Mouse (Mus musculus): ENCODE data around the gene Foxr1. TPM values are rescaled to one million over a fixed set of nuclear protein-coding genes. Genes with fewer than 3 reads are reported as not detected.

Foxr1 gene
- polyA plus RNA-seq, 1 experiment, result not detected

DNA sequence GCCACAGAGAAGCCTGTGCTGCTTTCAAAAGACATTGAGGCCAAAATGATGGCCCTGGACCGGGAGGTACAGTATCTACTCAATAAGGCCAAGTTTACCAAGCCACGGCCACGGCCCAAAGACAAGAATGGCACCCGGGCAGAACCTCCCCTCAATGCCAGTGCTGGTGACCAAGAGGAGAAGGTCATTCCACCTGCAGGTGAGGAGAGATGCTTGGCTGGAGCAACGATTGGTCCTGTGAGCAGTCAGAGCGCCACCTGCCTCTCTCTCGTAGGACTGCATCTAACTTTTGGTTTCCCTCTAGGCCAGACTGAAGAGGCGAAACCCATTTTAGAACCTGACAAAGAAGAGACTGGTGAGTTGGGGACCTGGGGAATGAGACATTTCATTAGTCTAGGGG is 51.7 kb downstream of the Foxr1 start:
- WGBS, result 54% methylated on average over 8 of the region's 8 CpGs
- DNase-seq (ENCODE audit: low read depth, low spot score), result no peak

DNA sequence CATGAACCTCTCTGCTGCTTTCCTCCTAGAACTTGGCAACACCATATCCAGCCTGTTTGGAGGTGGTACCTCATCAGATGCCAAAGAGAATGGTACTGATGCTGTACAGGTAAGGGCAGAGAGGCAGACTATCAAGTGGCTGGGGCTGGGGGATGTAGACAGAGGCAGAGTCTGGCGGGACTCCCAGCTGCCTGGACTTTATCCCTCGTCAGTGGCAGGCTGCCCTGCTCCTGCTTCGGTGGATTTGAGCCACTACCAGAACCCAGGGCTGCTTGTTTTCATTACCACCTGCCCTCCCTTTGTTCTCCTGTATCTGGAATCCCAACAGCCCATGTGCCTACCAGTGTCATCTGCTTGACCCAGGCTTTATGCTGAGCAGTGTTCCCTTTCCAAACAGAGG is 53.7 kb downstream of the Foxr1 start:
- 51% methylated on average over 3 of the region's 3 CpGs for WGBS
- no peak for DNase-seq (ENCODE audit: low read depth, low spot score)

DNA sequence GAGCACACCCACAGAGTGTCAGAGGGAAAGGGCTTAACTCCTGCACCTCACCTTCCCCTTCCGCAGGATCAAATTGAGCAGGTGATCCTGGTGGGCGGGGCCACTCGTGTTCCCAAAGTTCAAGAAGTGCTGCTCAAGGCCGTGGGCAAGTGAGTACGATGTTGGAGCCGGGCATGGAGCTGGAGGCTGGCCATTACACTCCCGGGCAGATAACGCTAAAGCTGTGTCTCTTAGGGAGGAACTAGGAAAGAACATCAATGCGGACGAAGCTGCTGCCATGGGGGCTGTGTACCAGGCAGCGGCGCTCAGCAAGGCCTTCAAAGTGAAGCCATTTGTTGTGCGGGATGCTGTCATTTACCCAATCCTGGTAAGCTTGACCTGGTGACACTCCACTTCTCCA is 56.3 kb downstream of the Foxr1 start:
- no peak for DNase-seq (ENCODE audit: low read depth, low spot score)
- 85% methylated on average over 13 of the region's 13 CpGs for WGBS

Other genes starting within 250 kb of the Foxr1 start
- gene Cbl, start 207.1 kb downstream of the Foxr1 start, polyA plus RNA-seq (2012; rRNA removed), result 6.8 and 12.1 TPM in 2 replicates
- not detected in 2 replicates for gene Ccdc153, start 200.5 kb downstream of the Foxr1 start, polyA plus RNA-seq (2012; rRNA removed)
- 30.2 and 32.2 TPM in 2 replicates for gene Pdzd3, start 189.7 kb downstream of the Foxr1 start, polyA plus RNA-seq (2012; rRNA removed)
- gene Nlrx1, start 172.5 kb downstream of the Foxr1 start, polyA plus RNA-seq (2012; rRNA removed), result 10.7 and 14.5 TPM in 2 replicates
- 2.1 and 2.7 TPM in 2 replicates for gene Abcg4, start 152.5 kb downstream of the Foxr1 start, polyA plus RNA-seq (2012; rRNA removed)
- gene Hinfp, start 135.5 kb downstream of the Foxr1 start, polyA plus RNA-seq (2012; rRNA removed), result 18.4 and 32.8 TPM in 2 replicates
- gene C2cd2l, start 120.9 kb downstream of the Foxr1 start, polyA plus RNA-seq (2012; rRNA removed), result 114 and 159 TPM in 2 replicates
- gene Dpagt1, start 115.1 kb downstream of the Foxr1 start, polyA plus RNA-seq (2012; rRNA removed), result 71.4 and 79.3 TPM in 2 replicates
- 149 and 167 TPM in 2 replicates for gene H2afx, start 106.4 kb downstream of the Foxr1 start, polyA plus RNA-seq (2012; rRNA removed)
- 51.9 and 52.9 TPM in 2 replicates for gene Hmbs, start 96.9 kb downstream of the Foxr1 start, polyA plus RNA-seq (2012; rRNA removed)
- gene Vps11, start 79.5 kb downstream of the Foxr1 start, polyA plus RNA-seq (2012; rRNA removed), result 22.8 and 25.8 TPM in 2 replicates
- gene Hyou1, start 61.6 kb downstream of the Foxr1 start, polyA plus RNA-seq (2012; rRNA removed), result 82.2 and 92.0 TPM in 2 replicates
- gene Slc37a4, start 44.3 kb downstream of the Foxr1 start, polyA plus RNA-seq (2012; rRNA removed), result 48.9 and 60.6 TPM in 2 replicates
- 281 and 376 TPM in 2 replicates for gene Rps25, start 34.0 kb downstream of the Foxr1 start, polyA plus RNA-seq (2012; rRNA removed)
- gene Trappc4, start 33.5 kb downstream of the Foxr1 start, polyA plus RNA-seq (2012; rRNA removed), result 61.2 and 67.8 TPM in 2 replicates
- gene Ccdc84, start 22.6 kb downstream of the Foxr1 start, polyA plus RNA-seq (2012; rRNA removed), result 18.0 and 30.4 TPM in 2 replicates
- not detected in 2 replicates for gene Upk2, start 13.8 kb upstream of the Foxr1 start, polyA plus RNA-seq (2012; rRNA removed)
- 10.0 and 13.4 TPM in 2 replicates for gene Bcl9l, start 41.7 kb upstream of the Foxr1 start, polyA plus RNA-seq (2012; rRNA removed)
- 8.9 and 10.7 TPM in 2 replicates for gene Cxcr5, start 120.7 kb upstream of the Foxr1 start, polyA plus RNA-seq (2012; rRNA removed)
- 10.8 and 17.3 TPM in 2 replicates for gene Ddx6, start 163.8 kb upstream of the Foxr1 start, polyA plus RNA-seq (2012; rRNA removed)
- 24.4 and 96.0 TPM in 2 replicates for gene Treh, start 232.1 kb upstream of the Foxr1 start, polyA plus RNA-seq (2012; rRNA removed)

Measured in large intestine, adult 2 months (tissue).